Comparison of ENCODE assay signal across 16 mouse cellular contexts in genomic region chr13:69944651-69945050, GRCm38 (mm10).
"Had no signal": no experiment of that assay in that cellular context is flagged by ENCODE, and none has a peak within 500 bp of the region (broad histone marks: within the 10 kb centered on the region; RNA-seq: fewer than 3 reads in every experiment).

No protein-coding gene starts in this region.

- H3K27me3 ChIP-seq: liver, embryonic 13.5 days; midbrain, embryonic 13.5 days; neural tube, embryonic 12.5 days; neural tube, embryonic 15.5 days had no signal

- H3K4me1 ChIP-seq: liver, embryonic 13.5 days; neural tube, embryonic 12.5 days had no signal

- H3K27ac ChIP-seq: kidney, postnatal 0 days; layer of hippocampus, adult 2 months; liver, embryonic 13.5 days; macrophage; midbrain, embryonic 13.5 days; neural tube, embryonic 12.5 days; neural tube, embryonic 15.5 days had no signal

- H3K9ac ChIP-seq: liver, embryonic 13.5 days; midbrain, embryonic 13.5 days; neural tube, embryonic 12.5 days; neural tube, embryonic 15.5 days had no signal

- DNase-seq: kidney, adult 18-20 months; kidney, postnatal 25 days; layer of hippocampus, adult 9-11 months; liver, embryonic 13.5 days; lung, adult 2 months; right cerebral cortex, adult 18-20 months; right cerebral cortex, postnatal 14 days; right cerebral cortex, postnatal 4 days; thymus, postnatal 25 days had no signal

- H3K4me3 ChIP-seq: layer of hippocampus, adult 2 months; liver, embryonic 13.5 days; midbrain, embryonic 13.5 days; neural tube, embryonic 12.5 days; neural tube, embryonic 15.5 days had no signal

- H3K4me2 ChIP-seq: liver, embryonic 13.5 days; midbrain, embryonic 13.5 days; neural tube, embryonic 12.5 days; neural tube, embryonic 15.5 days had no signal

- H3K36me3 ChIP-seq: liver, embryonic 13.5 days; midbrain, embryonic 13.5 days; neural tube, embryonic 12.5 days; neural tube, embryonic 15.5 days had no signal

- ATAC-seq: midbrain, embryonic 13.5 days; midbrain, embryonic 16.5 days had no signal

- H3K9me3 ChIP-seq: liver, embryonic 13.5 days; midbrain, embryonic 13.5 days; neural tube, embryonic 12.5 days had no signal
